Mouse (Mus musculus) stomach, postnatal 0 days (tissue): ENCODE results near the gene Plce1. TPM values are rescaled to one million over a fixed set of nuclear protein-coding genes. Genes with fewer than 3 reads are reported as not detected.

ENCODE experiments used
- ATAC-seq: fragments of 200-750 bp; cut with Nextera tagmentation; 2 replicates; pipeline ENCODE4 v1.8.0; 2017; ENCODE audit not compliant: low FRiP score, low TSS enrichment
- DNase-seq: peaks from one replicate; pipeline ENCODE4 v3.0.0-alpha.2; 2016; ENCODE audit warnings: low spot score
- H3K27ac ChIP-seq: fragments of 300-500 bp; sonication (generic); replicated peaks from 2 replicates; pipeline ENCODE4 v1.5.1; 2014; ENCODE audit warnings: mild to moderate bottlenecking, control low read depth
- H3K27me3 ChIP-seq: fragments of 300-500 bp; sonication (generic); 2 replicates; pipeline ENCODE4 v1.6.1; 2014; ENCODE audit warnings: low read length; ENCODE audit not compliant: control insufficient read depth, insufficient read depth
- H3K36me3 ChIP-seq: fragments of 300-500 bp; sonication (generic); 2 replicates; pipeline ENCODE4 v1.6.1; 2014; ENCODE audit warnings: low read length, mixed read lengths; ENCODE audit not compliant: control insufficient read depth, insufficient read depth
- H3K4me1 ChIP-seq: fragments of 300-500 bp; sonication (generic); replicated peaks from 2 replicates; pipeline ENCODE4 v1.6.1; 2014; ENCODE audit warnings: antibody characterized with exemption; ENCODE audit not compliant: control insufficient read depth, insufficient read depth
- H3K4me2 ChIP-seq: fragments of 300-500 bp; sonication (generic); replicated peaks from 2 replicates; pipeline ENCODE4 v1.6.1; 2014; ENCODE audit warnings: low read depth, mild to moderate bottlenecking, control low read depth, moderate library complexity
- H3K4me3 ChIP-seq: fragments of 300-500 bp; sonication (generic); 2 replicates; pipeline ENCODE4 v1.5.1; 2014; ENCODE audit warnings: low read depth, low read length, control low read depth
- H3K9ac ChIP-seq: fragments of 300-500 bp; sonication (generic); 2 replicates; pipeline ENCODE4 v1.6.1; 2014; ENCODE audit warnings: mild to moderate bottlenecking, low read length, control low read depth, mixed read lengths
- H3K9me3 ChIP-seq: fragments of 300-500 bp; sonication (generic); 2 replicates; pipeline ENCODE4 v1.6.1; 2016; ENCODE audit warnings: low read length; ENCODE audit not compliant: control insufficient read depth
- CTCF ChIP-seq: IDR thresholded peaks from 2 replicates; pipeline ENCODE4 v1.5.1; 2016; ENCODE audit warnings: antibody characterized with exemption, low read depth, mild to moderate bottlenecking, moderate library complexity
- EP300 ChIP-seq: optimal IDR thresholded peaks from 2 replicates; pipeline ENCODE3; 2016; ENCODE audit warnings: antibody characterized with exemption
- WGBS: fragments of 180-500 bp; shearing (Covaris S2); extraction: QIAGEN DNeasy Blood & Tissue Kit; methylation state at CpG from one replicate; pipeline ENCODE4 v1.1.7; 2014; 5-methylcytosine and 5-hydroxymethylcytosine counted together
- polyA plus RNA-seq: library from polyadenylated mRNA; unstranded; fragments of >200 nt; fragmentation: Nextera tagmentation; extraction: Ambion mirVana; gene quantifications from 2 replicates; pipeline ENCODE4 v1.2.1, GENCODE M21; 2015

Gene Plce1
- polyA plus RNA-seq: 6.2 and 7.2 TPM in 2 replicates

DNA sequence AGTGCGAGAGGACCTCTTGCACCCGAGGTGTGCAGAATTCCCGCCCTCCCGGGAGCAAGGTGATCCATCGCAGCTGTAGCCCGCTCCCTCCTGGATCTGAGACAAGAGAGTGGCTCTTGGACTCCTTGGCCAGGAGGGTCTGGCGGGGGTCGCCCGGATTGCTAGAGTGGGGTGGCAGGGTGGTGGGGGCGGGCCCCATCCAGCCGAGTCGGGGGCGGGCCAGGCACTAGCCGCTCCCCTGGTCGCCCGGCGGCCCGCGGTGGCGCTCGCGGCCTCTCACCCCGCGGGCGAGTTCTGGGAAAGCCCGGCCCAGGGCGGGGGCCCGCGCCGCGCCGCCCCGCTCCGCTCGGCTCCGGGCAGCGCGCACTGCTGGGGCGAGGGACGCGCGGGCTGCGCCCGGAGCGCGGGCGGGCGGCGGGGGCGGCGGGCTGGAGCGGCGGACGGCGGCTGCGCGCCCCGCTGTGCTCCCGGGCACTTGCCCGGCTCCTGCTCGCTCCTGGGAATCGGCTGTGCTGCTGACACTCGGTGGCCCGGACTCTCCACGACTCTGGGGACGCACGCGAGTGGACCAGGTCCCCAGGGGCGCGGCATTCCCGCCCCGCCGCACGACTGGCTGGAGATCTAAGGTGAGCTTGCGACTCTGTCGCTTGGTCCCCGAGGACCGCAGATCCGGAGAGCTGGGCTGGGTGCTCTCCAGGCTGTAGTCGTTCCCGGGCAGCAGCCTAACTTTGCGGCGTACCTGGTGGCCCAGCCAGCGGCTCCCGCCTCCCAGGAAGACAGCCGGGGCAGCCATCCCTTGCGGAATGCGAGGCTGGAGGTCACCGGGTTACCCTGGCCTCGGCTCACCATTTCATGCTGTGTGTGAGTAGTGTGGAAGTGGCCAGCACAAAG lies at the start of gene Plce1:
Gene Plce1, plus strand, starts transcription at position 379 of the 891 bp plus-strand sequence.
- Histone ChIP-seq H3K4me3 (peak within 1 kb of the TSS; percentile 66), H3K27me3 (no peaks in the 10 kb centered on the region), H3K4me1 (no peaks in the 10 kb centered on the region; the same call in 1 of the 2 replicates), H3K36me3 (no peaks in the 10 kb centered on the region), H3K9ac (peak within 1 kb of the TSS; percentile 67), H3K9me3 (no peaks in the 10 kb centered on the region), H3K4me2 (peak within 1 kb of the TSS; percentile 92), H3K27ac (peak within 1 kb of the TSS; percentile 79)
- ATAC-seq (peak; percentile 90), DNase-seq (peak; percentile 77)
- TF ChIP-seq CTCF: no peak
- no peak for TF ChIP-seq EP300
- WGBS: under 1% methylated on average over 46 of the region's 90 CpGs

DNA sequence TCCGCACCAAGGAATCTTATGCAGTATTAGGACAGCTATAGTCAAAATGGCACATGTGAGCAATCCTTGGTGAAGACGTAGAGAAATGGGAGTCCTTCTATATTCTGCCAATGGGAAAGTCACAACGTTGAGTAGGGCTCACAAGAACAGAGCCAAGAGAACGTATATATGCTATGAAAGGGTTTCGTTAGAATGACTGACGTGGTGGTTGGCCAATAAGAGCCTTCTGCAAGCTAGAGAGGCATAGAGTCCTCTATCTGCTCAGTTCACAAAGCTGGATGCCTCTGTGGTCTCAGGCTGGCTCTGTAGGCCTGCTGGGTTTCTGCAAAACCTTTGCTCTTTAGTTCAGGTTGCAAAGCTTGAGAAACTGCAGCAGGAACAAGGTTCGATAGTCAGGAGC lies 49.6 kb upstream of the Plce1 start:
- H3K27me3 ChIP-seq: no peaks in the 10 kb centered on the region
- H3K4me3 ChIP-seq: no peak overlapping the region
- WGBS: 80% methylated on average over 7 of the region's 7 CpGs
- H3K9ac ChIP-seq: no peak overlapping the region
- DNase-seq (no peak), ATAC-seq (no peak)
- no peaks in the 10 kb centered on the region for H3K4me1 ChIP-seq
- TF ChIP-seq CTCF: no peak
- no peak for TF ChIP-seq EP300
- no peaks in the 10 kb centered on the region for H3K36me3 ChIP-seq
- no peak overlapping the region for H3K4me2 ChIP-seq
- no peaks in the 10 kb centered on the region for H3K9me3 ChIP-seq
- H3K27ac ChIP-seq: no peak overlapping the region

DNA sequence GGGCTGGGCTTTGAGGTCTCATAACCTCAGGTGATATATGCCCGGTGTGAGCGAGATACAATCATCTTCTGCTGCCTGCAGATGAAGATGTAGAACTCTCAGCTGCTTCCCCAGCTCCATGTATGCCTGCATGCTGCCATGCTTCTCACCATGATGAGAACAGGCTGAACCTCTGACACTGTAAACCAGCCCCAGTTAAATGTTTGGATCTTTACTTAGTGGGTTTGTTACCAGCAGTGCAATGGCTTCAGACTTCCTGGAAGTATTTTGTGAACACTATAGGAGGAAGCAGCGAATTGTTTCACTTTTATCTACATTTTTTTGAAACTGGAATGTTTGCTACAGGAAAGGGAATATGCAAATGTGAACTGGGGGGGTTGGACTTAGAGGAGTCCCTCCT lies 48.9 kb upstream of the Plce1 start:
- DNase-seq: no peak
- no peak overlapping the region for H3K27ac ChIP-seq
- ATAC-seq: peak; percentile 75; the same call in 1 of the 2 replicates

DNA sequence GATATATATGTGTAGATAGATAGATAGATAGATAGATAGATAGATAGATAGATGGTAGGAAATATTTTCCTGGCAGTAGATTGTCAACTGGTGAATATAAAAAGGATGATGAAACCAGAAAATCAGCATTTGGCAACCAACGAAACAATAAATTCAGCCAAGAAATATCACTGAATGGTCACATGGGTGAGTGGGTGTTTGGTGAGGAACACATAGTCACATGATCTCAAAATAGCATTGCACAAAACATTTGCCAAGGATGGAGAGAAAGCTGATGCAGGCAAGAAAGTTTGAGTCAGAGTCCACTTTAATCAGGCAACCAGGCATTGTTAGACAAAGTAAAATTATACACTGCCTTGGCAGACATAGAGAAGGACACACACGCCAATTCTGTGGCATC lies 47.5 kb upstream of the Plce1 start:
- Histone ChIP-seq H3K9me3 (no peaks in the 10 kb centered on the region), H3K27me3 (no peaks in the 10 kb centered on the region), H3K4me1 (no peaks in the 10 kb centered on the region), H3K36me3 (no peaks in the 10 kb centered on the region), H3K4me2 (no peak overlapping the region), H3K9ac (no peak overlapping the region), H3K4me3 (no peak overlapping the region), H3K27ac (no peak overlapping the region)
- 70% methylated on average over 2 of the region's 2 CpGs for WGBS
- ATAC-seq (no peak), DNase-seq (no peak)
- TF ChIP-seq CTCF (no peak), EP300 (no peak)

More for the DNA sequence above, 48.9 kb upstream of the Plce1 start:
- TF ChIP-seq CTCF (no peak), EP300 (no peak)
- H3K4me1 ChIP-seq: no peaks in the 10 kb centered on the region
- H3K36me3 ChIP-seq: no peaks in the 10 kb centered on the region
- WGBS: 63% methylated on average over 3 of the region's 3 CpGs
- no peak overlapping the region for H3K9ac ChIP-seq
- no peaks in the 10 kb centered on the region for H3K9me3 ChIP-seq
- no peak overlapping the region for H3K4me2 ChIP-seq
- H3K27me3 ChIP-seq: no peaks in the 10 kb centered on the region
- H3K4me3 ChIP-seq: no peak overlapping the region

DNA sequence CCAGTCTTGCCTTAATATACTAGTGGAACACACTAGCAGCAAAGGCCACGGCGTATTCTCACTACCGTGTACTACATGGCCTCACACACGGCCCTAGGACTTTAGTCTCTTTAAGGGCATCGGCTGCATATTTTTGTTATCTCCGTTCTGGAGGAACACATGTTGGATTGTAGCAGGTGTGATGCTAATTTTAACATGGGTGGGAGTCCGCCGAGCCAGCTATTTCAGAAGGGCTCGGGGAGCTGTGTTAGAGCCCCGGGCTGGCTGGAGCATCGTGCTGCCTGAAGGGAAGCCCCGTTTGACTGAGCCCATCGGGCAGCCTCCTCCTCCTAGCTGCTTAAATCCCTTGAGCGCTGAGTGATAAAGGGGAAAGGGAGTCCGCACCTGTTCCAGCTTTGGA lies 45.7 kb upstream of the Plce1 start:
- no peak for TF ChIP-seq EP300
- no peak for TF ChIP-seq CTCF
- H3K27ac ChIP-seq: no peak overlapping the region
- H3K4me3 ChIP-seq: no peak overlapping the region
- DNase-seq (no peak), ATAC-seq (no peak)
- no peak overlapping the region for H3K4me2 ChIP-seq
- H3K9ac ChIP-seq: no peak overlapping the region
- 90% methylated on average over 15 of the region's 15 CpGs for WGBS
- no peaks in the 10 kb centered on the region for H3K9me3 ChIP-seq
- H3K27me3 ChIP-seq: no peaks in the 10 kb centered on the region
- H3K4me1 ChIP-seq: no peaks in the 10 kb centered on the region
- H3K36me3 ChIP-seq: no peaks in the 10 kb centered on the region

DNA sequence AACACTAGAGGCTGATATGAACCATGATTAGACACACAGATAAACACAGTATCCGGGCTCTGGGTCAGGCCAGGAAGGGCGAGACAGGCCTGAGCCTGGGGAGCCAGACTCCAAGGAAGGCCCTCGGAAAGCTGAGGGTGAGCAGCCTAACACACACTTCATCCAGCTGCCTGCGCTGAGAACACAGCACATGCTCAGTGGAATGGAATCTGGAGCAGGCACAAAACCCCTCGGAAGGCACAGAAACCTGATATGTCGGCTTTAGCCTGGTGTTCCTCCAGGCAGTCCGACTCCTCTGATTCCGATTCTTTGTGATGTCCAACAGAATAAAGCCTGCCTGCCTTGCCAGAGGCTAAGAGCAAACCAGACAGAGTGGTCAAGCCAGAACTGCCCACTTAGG lies 39.0 kb upstream of the Plce1 start:
- Histone ChIP-seq H3K27me3 (no peaks in the 10 kb centered on the region), H3K27ac (no peak overlapping the region), H3K9me3 (no peaks in the 10 kb centered on the region), H3K36me3 (no peaks in the 10 kb centered on the region), H3K4me2 (no peak overlapping the region), H3K4me3 (no peak overlapping the region), H3K9ac (no peak overlapping the region), H3K4me1 (no peaks in the 10 kb centered on the region)
- DNase-seq: no peak
- no peak for ATAC-seq
- 48% methylated on average over 8 of the region's 8 CpGs for WGBS
- TF ChIP-seq CTCF (peak; percentile 42), EP300 (no peak)
